Mouse (Mus musculus): ENCODE data around the gene Zmynd11. TPM values are rescaled to one million over a fixed set of nuclear protein-coding genes. Genes with fewer than 3 reads are reported as not detected.

The Zmynd11 gene
- polyA plus RNA-seq, 1 experiment from 2014 or later: 102 TPM

- WGBS: 93% methylated on average over 16 of the region's 16 CpGs
- no peak overlapping the region for H3K4me3 ChIP-seq (ENCODE audit: low read depth, low read length)
- no peak overlapping the region for H3K9ac ChIP-seq (ENCODE audit: low read length)
- H3K27ac ChIP-seq (replicated peaks; ENCODE audit: low read depth, low read length): no peak overlapping the region
- no peak overlapping the region for H3K4me2 ChIP-seq (ENCODE audit: low read depth, severe bottlenecking)
- peaks cover 21% of the 10 kb centered on the region for H3K36me3 ChIP-seq (ENCODE audit: control insufficient read depth, insufficient read depth, low read length)
- H3K4me1 ChIP-seq (ENCODE audit: control insufficient read depth, insufficient read depth, low read length): no peaks in the 10 kb centered on the region
- H3K9me3 ChIP-seq (ENCODE audit: control insufficient read depth, low read length): no peaks in the 10 kb centered on the region
- no peaks in the 10 kb centered on the region for H3K27me3 ChIP-seq (ENCODE audit: control insufficient read depth, insufficient read depth, low read length)
- no peak for DNase-seq (ENCODE audit: low spot score)
- no peak for ATAC-seq (ENCODE audit: insufficient number of reproducible peaks, low FRiP score, low TSS enrichment, low read depth)
These were observed 75.8 kb downstream of the Zmynd11 start for GRCm38 (mm10) chr13:9689366-9689765.

DNA sequence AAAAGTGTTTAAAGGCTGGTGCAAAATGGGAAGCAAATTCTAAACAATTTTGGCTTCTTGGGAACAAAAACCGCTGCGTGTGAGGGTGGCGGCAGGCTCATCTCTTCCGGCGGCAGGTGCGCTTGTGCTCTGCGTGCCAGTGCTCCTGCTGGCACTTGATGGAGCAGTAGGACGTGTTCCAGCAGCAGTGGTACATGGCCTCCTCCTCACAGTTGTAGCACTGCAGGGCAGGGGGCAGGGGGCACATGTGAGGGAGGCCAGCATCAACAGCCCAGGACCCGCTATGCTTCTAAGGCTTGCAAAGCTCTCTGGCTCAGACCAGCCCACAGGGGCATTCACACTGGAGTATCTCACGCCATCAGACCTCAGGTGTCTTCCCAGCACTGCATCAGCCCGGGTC lies 78.4 kb downstream of the Zmynd11 start:
- H3K27me3 ChIP-seq (ENCODE audit: control insufficient read depth, insufficient read depth, low read length): no peaks in the 10 kb centered on the region
- ATAC-seq (ENCODE audit: insufficient number of reproducible peaks, low FRiP score, low TSS enrichment, low read depth) (no peak), DNase-seq (ENCODE audit: low spot score) (no peak)
- peaks cover 28% of the 10 kb centered on the region for H3K36me3 ChIP-seq (ENCODE audit: control insufficient read depth, insufficient read depth, low read length)
- H3K4me2 ChIP-seq (ENCODE audit: low read depth, severe bottlenecking): no peak overlapping the region
- H3K9me3 ChIP-seq (ENCODE audit: control insufficient read depth, low read length): no peaks in the 10 kb centered on the region
- WGBS: 93% methylated on average over 10 of the region's 11 CpGs
- H3K4me1 ChIP-seq (ENCODE audit: control insufficient read depth, insufficient read depth, low read length): no peaks in the 10 kb centered on the region
- H3K27ac ChIP-seq (replicated peaks; ENCODE audit: low read depth, low read length): no peak overlapping the region
- H3K4me3 ChIP-seq (ENCODE audit: low read depth, low read length): no peak overlapping the region
- no peak overlapping the region for H3K9ac ChIP-seq (ENCODE audit: low read length)

GRCm38 (mm10) chr13:9686261-9686660 lies 78.9 kb downstream of the Zmynd11 start:
- Histone ChIP-seq H3K27ac (replicated peaks; ENCODE audit: low read depth, low read length) (no peak overlapping the region), H3K27me3 (ENCODE audit: control insufficient read depth, insufficient read depth, low read length) (no peaks in the 10 kb centered on the region), H3K36me3 (ENCODE audit: control insufficient read depth, insufficient read depth, low read length) (peaks cover 28% of the 10 kb centered on the region), H3K9ac (ENCODE audit: low read length) (no peak overlapping the region), H3K9me3 (ENCODE audit: control insufficient read depth, low read length) (no peaks in the 10 kb centered on the region), H3K4me1 (ENCODE audit: control insufficient read depth, insufficient read depth, low read length) (no peaks in the 10 kb centered on the region), H3K4me3 (ENCODE audit: low read depth, low read length) (no peak overlapping the region), H3K4me2 (ENCODE audit: low read depth, severe bottlenecking) (no peak overlapping the region)
- WGBS: 93% methylated on average over 7 of the region's 7 CpGs
- ATAC-seq (ENCODE audit: insufficient number of reproducible peaks, low FRiP score, low TSS enrichment, low read depth): no peak
- DNase-seq (ENCODE audit: low spot score): no peak

GRCm38 (mm10) chr13:9684153-9684923 lies 80.8 kb downstream of the Zmynd11 start:
- Histone ChIP-seq H3K27me3 (ENCODE audit: control insufficient read depth, insufficient read depth, low read length) (no peaks in the 10 kb centered on the region), H3K36me3 (ENCODE audit: control insufficient read depth, insufficient read depth, low read length) (peaks cover 25% of the 10 kb centered on the region)

GRCm38 (mm10) chr13:9683280-9683679 lies 81.8 kb downstream of the Zmynd11 start:
- DNase-seq (ENCODE audit: low spot score): no peak
- ATAC-seq (ENCODE audit: insufficient number of reproducible peaks, low FRiP score, low TSS enrichment, low read depth): no peak
- Histone ChIP-seq H3K27me3 (ENCODE audit: control insufficient read depth, insufficient read depth, low read length) (no peaks in the 10 kb centered on the region), H3K4me3 (ENCODE audit: low read depth, low read length) (no peak overlapping the region), H3K9ac (ENCODE audit: low read length) (no peak overlapping the region), H3K9me3 (ENCODE audit: control insufficient read depth, low read length) (no peaks in the 10 kb centered on the region), H3K36me3 (ENCODE audit: control insufficient read depth, insufficient read depth, low read length) (peaks cover 18% of the 10 kb centered on the region), H3K4me1 (ENCODE audit: control insufficient read depth, insufficient read depth, low read length) (no peaks in the 10 kb centered on the region), H3K27ac (replicated peaks; ENCODE audit: low read depth, low read length) (no peak overlapping the region), H3K4me2 (ENCODE audit: low read depth, severe bottlenecking) (no peak overlapping the region)
- WGBS: 90% methylated on average over 4 of the region's 4 CpGs

More at GRCm38 (mm10) chr13:9684153-9684923, 80.8 kb downstream of the Zmynd11 start:
- no peak overlapping the region for H3K4me3 ChIP-seq (ENCODE audit: low read depth, low read length)
- 98% methylated on average over 11 of the region's 11 CpGs for WGBS
- no peak overlapping the region for H3K9ac ChIP-seq (ENCODE audit: low read length)
- ATAC-seq (ENCODE audit: insufficient number of reproducible peaks, low FRiP score, low TSS enrichment, low read depth) (no peak), DNase-seq (ENCODE audit: low spot score) (no peak)
- H3K27ac ChIP-seq (replicated peaks; ENCODE audit: low read depth, low read length): no peak overlapping the region
- H3K4me1 ChIP-seq (ENCODE audit: control insufficient read depth, insufficient read depth, low read length): no peaks in the 10 kb centered on the region
- no peak overlapping the region for H3K4me2 ChIP-seq (ENCODE audit: low read depth, severe bottlenecking)
- H3K9me3 ChIP-seq (ENCODE audit: control insufficient read depth, low read length): no peaks in the 10 kb centered on the region

DNA sequence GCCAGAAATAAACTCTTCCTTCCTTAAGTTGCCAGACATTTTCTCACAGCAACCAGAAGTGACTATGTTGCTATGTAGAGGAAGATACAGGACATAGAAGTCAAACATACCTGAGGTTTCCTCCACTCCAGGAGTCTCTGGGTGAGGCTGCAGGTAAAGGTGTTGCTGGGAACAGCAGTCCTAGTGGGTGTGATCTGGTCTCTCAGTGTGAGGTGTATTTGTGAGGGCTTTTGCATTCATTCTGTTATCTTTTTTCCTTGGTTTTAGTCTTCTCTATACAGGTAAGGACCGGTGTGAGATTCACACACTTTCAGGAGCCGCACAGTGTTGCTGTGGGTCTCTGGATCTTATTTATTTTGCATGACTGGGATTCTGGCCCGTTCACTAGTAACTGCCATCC lies 83.6 kb downstream of the Zmynd11 start:
- ATAC-seq (ENCODE audit: insufficient number of reproducible peaks, low FRiP score, low TSS enrichment, low read depth) (no peak), DNase-seq (ENCODE audit: low spot score) (no peak)
- WGBS: 94% methylated on average over 3 of the region's 3 CpGs
- H3K4me3 ChIP-seq (ENCODE audit: low read depth, low read length): no peak overlapping the region
- no peaks in the 10 kb centered on the region for H3K4me1 ChIP-seq (ENCODE audit: control insufficient read depth, insufficient read depth, low read length)
- H3K27me3 ChIP-seq (ENCODE audit: control insufficient read depth, insufficient read depth, low read length): no peaks in the 10 kb centered on the region
- no peak overlapping the region for H3K9ac ChIP-seq (ENCODE audit: low read length)
- no peak overlapping the region for H3K27ac ChIP-seq (replicated peaks; ENCODE audit: low read depth, low read length)
- no peaks in the 10 kb centered on the region for H3K9me3 ChIP-seq (ENCODE audit: control insufficient read depth, low read length)
- H3K36me3 ChIP-seq (ENCODE audit: control insufficient read depth, insufficient read depth, low read length): peaks cover 10% of the 10 kb centered on the region; the same call in 1 of the 2 replicates
- H3K4me2 ChIP-seq (ENCODE audit: low read depth, severe bottlenecking): no peak overlapping the region

DNA sequence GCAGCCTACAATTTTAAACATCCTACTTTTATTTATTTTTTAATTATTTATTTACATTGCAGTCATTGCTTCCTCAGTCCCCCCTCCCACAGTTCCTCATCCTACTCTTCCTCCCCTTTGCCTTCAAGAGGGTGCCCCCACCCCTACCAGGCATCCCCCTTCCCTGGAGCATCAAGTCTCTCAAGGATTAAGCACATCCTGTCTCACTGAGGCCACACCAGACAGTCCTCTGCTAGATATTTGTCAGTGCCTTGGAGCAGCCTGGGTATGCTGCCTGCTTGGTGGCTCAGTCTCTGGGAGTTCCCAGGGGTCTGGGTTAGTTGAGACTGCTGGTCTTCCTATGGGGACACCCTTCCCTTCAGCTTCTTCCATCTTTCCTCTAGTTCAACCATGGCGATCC lies 91.0 kb downstream of the Zmynd11 start:
- Histone ChIP-seq H3K9me3 (ENCODE audit: control insufficient read depth, low read length) (no peaks in the 10 kb centered on the region), H3K36me3 (ENCODE audit: control insufficient read depth, insufficient read depth, low read length) (no peaks in the 10 kb centered on the region), H3K4me2 (ENCODE audit: low read depth, severe bottlenecking) (no peak overlapping the region), H3K27me3 (ENCODE audit: control insufficient read depth, insufficient read depth, low read length) (no peaks in the 10 kb centered on the region), H3K4me1 (ENCODE audit: control insufficient read depth, insufficient read depth, low read length) (no peaks in the 10 kb centered on the region), H3K27ac (replicated peaks; ENCODE audit: low read depth, low read length) (no peak overlapping the region), H3K4me3 (ENCODE audit: low read depth, low read length) (no peak overlapping the region), H3K9ac (ENCODE audit: low read length) (no peak overlapping the region)
- WGBS: 79% methylated on average over 1 of the region's 1 CpGs
- no peak for DNase-seq (ENCODE audit: low spot score)
- no peak for ATAC-seq (ENCODE audit: insufficient number of reproducible peaks, low FRiP score, low TSS enrichment, low read depth)

DNA sequence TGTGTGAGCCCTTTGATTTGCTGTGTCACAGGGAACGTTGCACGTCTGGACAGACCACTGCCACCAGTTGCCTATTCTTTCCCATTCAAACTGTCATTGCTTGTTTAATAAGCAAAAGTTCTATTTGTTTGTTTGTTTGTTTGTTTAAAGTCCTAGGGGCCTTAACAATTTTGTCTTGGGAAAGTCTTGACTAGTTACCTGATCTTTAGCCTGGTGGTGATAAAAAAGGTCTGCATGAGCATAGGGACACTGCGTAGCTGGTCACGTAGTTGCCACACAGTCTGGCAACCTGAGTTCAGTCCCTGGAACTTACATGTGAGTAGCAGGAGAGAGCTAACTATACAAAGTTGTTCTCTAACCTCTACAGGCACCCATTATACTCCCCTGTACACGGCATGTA lies 95.9 kb downstream of the Zmynd11 start:
- Histone ChIP-seq H3K27ac (replicated peaks; ENCODE audit: low read depth, low read length) (no peak overlapping the region), H3K9me3 (ENCODE audit: control insufficient read depth, low read length) (no peaks in the 10 kb centered on the region), H3K4me2 (ENCODE audit: low read depth, severe bottlenecking) (no peak overlapping the region), H3K4me1 (ENCODE audit: control insufficient read depth, insufficient read depth, low read length) (no peaks in the 10 kb centered on the region), H3K27me3 (ENCODE audit: control insufficient read depth, insufficient read depth, low read length) (no peaks in the 10 kb centered on the region), H3K4me3 (ENCODE audit: low read depth, low read length) (no peak overlapping the region), H3K9ac (ENCODE audit: low read length) (no peak overlapping the region), H3K36me3 (ENCODE audit: control insufficient read depth, insufficient read depth, low read length) (no peaks in the 10 kb centered on the region)
- ATAC-seq (ENCODE audit: insufficient number of reproducible peaks, low FRiP score, low TSS enrichment, low read depth) (no peak), DNase-seq (ENCODE audit: low spot score) (no peak)
- WGBS: 89% methylated on average over 5 of the region's 5 CpGs
